Mouse (Mus musculus) gastrocnemius, adult 8-10 months (tissue): Measurements from ENCODE around the gene Gm9821. TPM values are rescaled to one million over a fixed set of nuclear protein-coding genes. Genes with fewer than 3 reads are reported as not detected.

Experiments used
- microRNA-seq: library from miRNA; unstranded; fragments of <30 nt; microRNA quantifications from one replicate; pipeline ENCODE4 v1.2.0, GENCODE M21; 2022
- total RNA-seq, 4 experiments: library from RNA; stranded (reverse); gene quantifications; 2 replicates each; pipeline ENCODE4 v1.2.4; 2022

The Gm9821 gene
- total RNA-seq, 4 experiments from 2014 or later, result not detected

Small RNAs within 50 kb of the gene (microRNA-seq; reads per million reads assigned to microRNA genes)
- not detected for gene Mir6999

Other genes starting within 250 kb of the Gm9821 start
- 10 to 100 TPM; 33.9 to 36.1 (median 35.5) TPM for gene Atg13, start 235.1 kb upstream of the Gm9821 start, total RNA-seq
- 1 to 10 TPM; 5.6 to 7.4 (median 6.6) TPM for gene Harbi1, start 234.9 kb upstream of the Gm9821 start, total RNA-seq
- 10 to 100 TPM; 13.7 to 15.9 (median 14.9) TPM for gene Ambra1, start 215.6 kb upstream of the Gm9821 start, total RNA-seq
- not detected for gene Chrm4, start 18.5 kb upstream of the Gm9821 start, total RNA-seq
- gene Mdk, start 13.4 kb upstream of the Gm9821 start, total RNA-seq, result under 1 TPM in 3 of 4 experiments, not detected in 1; 0.44 to 0.46 (median 0.45) TPM
- 10 to 100 TPM; 24.7 to 39.3 (median 28.4) TPM for gene Dgkz, start 30.2 kb downstream of the Gm9821 start, total RNA-seq
- gene Creb3l1, start 78.8 kb downstream of the Gm9821 start, total RNA-seq, result 1 to 10 TPM in 3 of 4 experiments, under 1 TPM in 1; 0.41 to 2.1 (median 1.4) TPM
- 10 to 100 TPM; 20.7 to 25.6 (median 22.4) TPM for gene Phf21a, start 147.4 kb downstream of the Gm9821 start, total RNA-seq